Mouse (Mus musculus) CH12.LX (cell line): Measurements from ENCODE around the gene Prss42.

ENCODE experiments used
- CHD2 ChIP-seq: IDR thresholded peaks from 2 replicates; pipeline ENCODE4 v1.6.1; 2011; ENCODE audit warnings: low read length, improper control_type of control experiment
- CTCF ChIP-seq, 2 experiments: IDR thresholded peaks in 1 of 2; conservative IDR thresholded peaks in 1 of 2; 2 replicates each; pipeline ENCODE4 v1.5.1; 2011 to 2012; ENCODE audit warnings: low read depth in 2 of 2, low read length in 2 of 2, improper control_type of control experiment in 1 of 2, inconsistent platforms in 1 of 2, mild to moderate bottlenecking in 1 of 2, moderate library complexity in 1 of 2

GRCm38 (mm10) chr9:110844206-110844605 is 46.2 kb downstream of the Prss42 start, which contains the start of gene Prss46:
- no peak for TF ChIP-seq CHD2
- no peak for TF ChIP-seq CTCF (conservative IDR thresholded peaks at IDR 0.05 in 1 of 2, IDR thresholded peaks at IDR 0.05 in 1 of 2; ENCODE audit: low read depth in 2 of 2, low read length in 2 of 2)
